Mouse (Mus musculus) cerebellum, adult 9-10 months (tissue): Measurements from ENCODE around the gene Fubp1.
A peak's percentile ranks its signal among the peaks of the same experiment; 100 is the strongest.

Experiments used
- DNase-seq: peaks from one replicate; pipeline ENCODE4 v3.0.0; 2022

Fubp1 gene

GRCm38 (mm10) chr3:152209967-152210634, at the start of gene Fubp1, which contains the start of gene Dnajb4:
TSS of gene Fubp1 (plus strand) at chr3:152210422.
TSS of gene Dnajb4 (minus strand) at chr3:152210302.
- peak; percentile 99 for DNase-seq

GRCm38 (mm10) chr3:152160607-152161006, 49.6 kb upstream of the Fubp1 start:
- DNase-seq: no peak

GRCm38 (mm10) chr3:152163320-152163719, 46.9 kb upstream of the Fubp1 start:
- DNase-seq: no peak

- no peak for DNase-seq
Measured at GRCm38 (mm10) chr3:152165014-152165350, 45.2 kb upstream of the Fubp1 start.

- peak; percentile 46 for DNase-seq
Measured at GRCm38 (mm10) chr3:152165351-152166098, 44.7 kb upstream of the Fubp1 start.

GRCm38 (mm10) chr3:152166099-152166423, 44.2 kb upstream of the Fubp1 start, which contains the start of gene Gipc2:
TSS of gene Gipc2 (minus strand) at chr3:152166230.
- DNase-seq: no peak

GRCm38 (mm10) chr3:152166699-152167451, 43.3 kb upstream of the Fubp1 start:
- DNase-seq: no peak

GRCm38 (mm10) chr3:152168007-152168406, 42.2 kb upstream of the Fubp1 start:
- DNase-seq: no peak

GRCm38 (mm10) chr3:152170407-152170806, 39.8 kb upstream of the Fubp1 start:
- no peak for DNase-seq

- no peak for DNase-seq
Measured at GRCm38 (mm10) chr3:152171236-152171635, 39.0 kb upstream of the Fubp1 start.

GRCm38 (mm10) chr3:152171862-152172261, 38.4 kb upstream of the Fubp1 start:
- no peak for DNase-seq

- no peak for DNase-seq
Measured at GRCm38 (mm10) chr3:152172322-152172935, 37.8 kb upstream of the Fubp1 start.

- no peak for DNase-seq
Measured at GRCm38 (mm10) chr3:152178816-152179215, 31.4 kb upstream of the Fubp1 start.

- no peak for DNase-seq
Measured at GRCm38 (mm10) chr3:152179285-152179684, 30.9 kb upstream of the Fubp1 start.

- DNase-seq: no peak
Measured at GRCm38 (mm10) chr3:152180624-152181023, 29.6 kb upstream of the Fubp1 start.

GRCm38 (mm10) chr3:152183522-152183921, 26.7 kb upstream of the Fubp1 start:
- DNase-seq: no peak

GRCm38 (mm10) chr3:152186106-152186505, 24.1 kb upstream of the Fubp1 start:
- no peak for DNase-seq

- no peak for DNase-seq
Measured at GRCm38 (mm10) chr3:152189306-152189705, 20.9 kb upstream of the Fubp1 start.

GRCm38 (mm10) chr3:152190679-152191477, 19.3 kb upstream of the Fubp1 start:
- no peak for DNase-seq

GRCm38 (mm10) chr3:152191791-152192237, 18.4 kb upstream of the Fubp1 start:
- DNase-seq: no peak

- DNase-seq: peak; percentile 64
Measured at GRCm38 (mm10) chr3:152192238-152192931, 17.8 kb upstream of the Fubp1 start.

GRCm38 (mm10) chr3:152193177-152193576, 17.0 kb upstream of the Fubp1 start:
- no peak for DNase-seq
